Mouse (Mus musculus): ENCODE measurements around the gene Mcub. TPM values are rescaled to one million over a fixed set of nuclear protein-coding genes. Genes with fewer than 3 reads are reported as not detected.

Gene Mcub
- polyA plus RNA-seq, 1 experiment from 2014 or later, result 12.4 TPM

- ATAC-seq (no peak), DNase-seq (ENCODE audit: low read depth, low spot score) (no peak)
- in situ Hi-C loops (cut with MboI; ENCODE audit: low pct_unique_long_range_greater_than_20kb), result no loop called here
- no peaks in the 10 kb centered on the region for H3K27me3 ChIP-seq
- CTCF ChIA-PET, result interaction anchor here (0.9 to 1.5 kb wide), 2 partner anchors 15 to 26 kb away, joined by 3 read pairs; partner anchors contain the start of gene Mcub
- no peak for TF ChIP-seq CTCF (IDR thresholded peaks at IDR 0.05)
- POLR2A ChIA-PET, result no interaction called here
Measured at GRCm38 (mm10) chr3:129984797-129985196, 14.8 kb upstream of the Mcub start.

- CTCF ChIA-PET, result interaction anchor here (1.3 kb wide), 1 partner anchor 12 kb away, joined by 4 read pairs; the partner anchor contains the start of gene Mcub
- DNase-seq (ENCODE audit: low read depth, low spot score), result no peak
Measured at GRCm38 (mm10) chr3:129982271-129982670, 12.3 kb upstream of the Mcub start.

GRCm38 (mm10) chr3:129981756-129982155 lies 11.8 kb upstream of the Mcub start:
- POLR2A ChIA-PET, result interaction anchor here (0.7 to 1.0 kb wide), 2 partner anchors 13 to 130 kb away, joined by 3 to 5 read pairs; no protein-coding TSS in a partner anchor
- in situ Hi-C loops (cut with MboI; ENCODE audit: low pct_unique_long_range_greater_than_20kb), result no loop called here

More at GRCm38 (mm10) chr3:129982271-129982670, 12.3 kb upstream of the Mcub start:
- ATAC-seq, result no peak
- no peak for TF ChIP-seq CTCF (IDR thresholded peaks at IDR 0.05)
- POLR2A ChIA-PET, result interaction anchor here (1.0 kb wide), 1 partner anchor 13 kb away, joined by 3 read pairs; no protein-coding TSS in a partner anchor
- in situ Hi-C loops (cut with MboI; ENCODE audit: low pct_unique_long_range_greater_than_20kb), result no loop called here
- no peaks in the 10 kb centered on the region for H3K27me3 ChIP-seq

GRCm38 (mm10) chr3:129979510-129979909 lies 9.5 kb upstream of the Mcub start:
- DNase-seq (ENCODE audit: low read depth, low spot score), result no peak
- CTCF ChIA-PET, result interaction anchor here (0.7 kb wide), 1 partner anchor 11 kb away, joined by 3 read pairs; no protein-coding TSS in a partner anchor

More at GRCm38 (mm10) chr3:129981756-129982155, 11.8 kb upstream of the Mcub start:
- DNase-seq (ENCODE audit: low read depth, low spot score) (no peak), ATAC-seq (no peak)
- CTCF ChIA-PET, result interaction anchor here (0.6 to 1.3 kb wide), 2 partner anchors 12 to 41 kb away, joined by 3 to 4 read pairs; partner anchors contain the start of gene Mcub
- TF ChIP-seq CTCF (IDR thresholded peaks at IDR 0.05), result no peak
- H3K27me3 ChIP-seq, result no peaks in the 10 kb centered on the region

GRCm38 (mm10) chr3:129978716-129979115 lies 8.7 kb upstream of the Mcub start:
- CTCF ChIA-PET, result no interaction called here
- no peak for DNase-seq (ENCODE audit: low read depth, low spot score)
- POLR2A ChIA-PET, result interaction anchor here (0.6 kb wide), 1 partner anchor 1910 kb away, joined by 3 read pairs; no protein-coding TSS in a partner anchor
- ATAC-seq, result no peak
- in situ Hi-C loops (cut with MboI; ENCODE audit: low pct_unique_long_range_greater_than_20kb), result no loop called here
- no peaks in the 10 kb centered on the region for H3K27me3 ChIP-seq
- TF ChIP-seq CTCF (IDR thresholded peaks at IDR 0.05), result no peak

More at GRCm38 (mm10) chr3:129979510-129979909, 9.5 kb upstream of the Mcub start:
- POLR2A ChIA-PET, result no interaction called here
- no peak for ATAC-seq
- no peak for TF ChIP-seq CTCF (IDR thresholded peaks at IDR 0.05)
- in situ Hi-C loops (cut with MboI; ENCODE audit: low pct_unique_long_range_greater_than_20kb), result no loop called here
- no peaks in the 10 kb centered on the region for H3K27me3 ChIP-seq

- in situ Hi-C loops (cut with MboI; ENCODE audit: low pct_unique_long_range_greater_than_20kb), result no loop called here
- CTCF ChIA-PET, result no interaction called here
Measured at GRCm38 (mm10) chr3:129976317-129976716, 6.3 kb upstream of the Mcub start.

GRCm38 (mm10) chr3:129970529-129971515 lies 816 bp upstream of the Mcub start:
- TF ChIP-seq CTCF (IDR thresholded peaks at IDR 0.05), result no peak
- H3K27me3 ChIP-seq, result no peaks in the 10 kb centered on the region
- POLR2A ChIA-PET, result interaction anchor here (0.8 to 1.2 kb wide), 2 partner anchors 9 to 32 kb away, joined by 3 to 4 read pairs; no protein-coding TSS in a partner anchor
- CTCF ChIA-PET, result interaction anchor here (0.9 to 2.5 kb wide), 5 partner anchors 11 to 109 kb away, joined by 3 to 8 read pairs (median 3); no protein-coding TSS in a partner anchor
- no peak for DNase-seq (ENCODE audit: low read depth, low spot score)
- no peak for ATAC-seq
- in situ Hi-C loops (cut with MboI; ENCODE audit: low pct_unique_long_range_greater_than_20kb), result no loop called here

More at GRCm38 (mm10) chr3:129976317-129976716, 6.3 kb upstream of the Mcub start:
- DNase-seq (ENCODE audit: low read depth, low spot score) (no peak), ATAC-seq (no peak)
- POLR2A ChIA-PET, result no interaction called here
- TF ChIP-seq CTCF (IDR thresholded peaks at IDR 0.05), result no peak
- no peaks in the 10 kb centered on the region for H3K27me3 ChIP-seq

- POLR2A ChIA-PET, result interaction anchor here (0.7 to 1.2 kb wide), 3 partner anchors 13 to 26 kb away, joined by 3 to 4 read pairs (median 3); no protein-coding TSS in a partner anchor
- no peak for TF ChIP-seq CTCF (IDR thresholded peaks at IDR 0.05)
- no peaks in the 10 kb centered on the region for H3K27me3 ChIP-seq
- ATAC-seq, result peak; percentile 4
- no peak for DNase-seq (ENCODE audit: low read depth, low spot score)
- CTCF ChIA-PET, result interaction anchor here (1.2 to 1.8 kb wide), 5 partner anchors 10 to 36 kb away, joined by 3 to 9 read pairs (median 3); no protein-coding TSS in a partner anchor
- in situ Hi-C loops (cut with MboI; ENCODE audit: low pct_unique_long_range_greater_than_20kb), result no loop called here
Measured at GRCm38 (mm10) chr3:129969031-129969430, 975 bp downstream of the Mcub start.

- in situ Hi-C loops (cut with MboI; ENCODE audit: low pct_unique_long_range_greater_than_20kb), result no loop called here
- ATAC-seq, result no peak
- CTCF ChIA-PET, result interaction anchor here (1.5 to 1.8 kb wide), 2 partner anchors 12 to 29 kb away, joined by 4 to 9 read pairs; no protein-coding TSS in a partner anchor
Measured at GRCm38 (mm10) chr3:129967874-129968273, 2.1 kb downstream of the Mcub start.

GRCm38 (mm10) chr3:129964681-129965080 lies 5.3 kb downstream of the Mcub start:
- ChIA-PET POLR2A (no interaction called here), CTCF (interaction anchor here (0.6 kb wide), 1 partner anchor 23 kb away, joined by 3 read pairs; no protein-coding TSS in a partner anchor)
- ATAC-seq (no peak), DNase-seq (ENCODE audit: low read depth, low spot score) (no peak)
- no peak for TF ChIP-seq CTCF (IDR thresholded peaks at IDR 0.05)
- no peaks in the 10 kb centered on the region for H3K27me3 ChIP-seq
- in situ Hi-C loops (cut with MboI; ENCODE audit: low pct_unique_long_range_greater_than_20kb), result no loop called here

More at GRCm38 (mm10) chr3:129967874-129968273, 2.1 kb downstream of the Mcub start:
- no peak for TF ChIP-seq CTCF (IDR thresholded peaks at IDR 0.05)
- DNase-seq (ENCODE audit: low read depth, low spot score), result no peak
- no peaks in the 10 kb centered on the region for H3K27me3 ChIP-seq
- POLR2A ChIA-PET, result interaction anchor here (1.2 kb wide), 1 partner anchor 25 kb away, joined by 3 read pairs; no protein-coding TSS in a partner anchor

Measured in Patski (cell line).